8 mouse cellular contexts compared by ENCODE assay signal in genomic region chr2:144010282-144011044, GRCm38 (mm10). TPM values are rescaled to one million over a fixed set of nuclear protein-coding genes. Genes with fewer than 3 reads are reported as not detected.
DNase-seq lines count a peak whose midpoint lies in the region; ATAC-seq and TF ChIP-seq lines count a peak whose summit lies in the region.

No protein-coding gene starts in this region.

- H3K36me3 ChIP-seq in ES-E14 (ENCODE audit: control insufficient read depth, insufficient read depth, low read length, poor library complexity, severe bottlenecking) = no peaks in the 10 kb centered on the region
- H3K36me3 ChIP-seq in forebrain, embryonic 15.5 days = no peaks in the 10 kb centered on the region
- no peaks in the 10 kb centered on the region for H3K36me3 ChIP-seq in neural tube, embryonic 15.5 days

- peaks cover 0 to 7% of the 10 kb centered on the region in 2 experiments; a peak in 1 of 4 replicates for H3K4me1 ChIP-seq in ES-E14 (ENCODE audit: control insufficient read depth in 2 of 2, insufficient read depth in 2 of 2, low read length in 2 of 2, poor library complexity in 1 of 2)
- peaks cover 11% of the 10 kb centered on the region for H3K4me1 ChIP-seq in forebrain, embryonic 15.5 days
- peaks cover 27% of the 10 kb centered on the region for H3K4me1 ChIP-seq in lung, adult 2 months (ENCODE audit: control insufficient read depth, insufficient read depth, low read length)
- H3K4me1 ChIP-seq in neural tube, embryonic 15.5 days = peaks cover 30% of the 10 kb centered on the region

- H3K9me3 ChIP-seq in ES-E14 (ENCODE audit: control insufficient read depth, insufficient read depth, low read depth, low read length) = no peaks in the 10 kb centered on the region
- no peaks in the 10 kb centered on the region for H3K9me3 ChIP-seq in forebrain, embryonic 15.5 days
- no peaks in the 10 kb centered on the region for H3K9me3 ChIP-seq in neural tube, embryonic 15.5 days (replicated peaks)

- peak overlapping the region; percentile 90 to 93 for H3K4me3 ChIP-seq in ES-E14 (ENCODE audit: insufficient read depth in 1 of 2, low read depth in 1 of 2, low read length in 2 of 2, poor library complexity in 1 of 2, severe bottlenecking in 1 of 2)
- peak overlapping the region; percentile 85 for H3K4me3 ChIP-seq in forebrain, embryonic 15.5 days
- H3K4me3 ChIP-seq in lung, adult 2 months (replicated peaks; ENCODE audit: extremely low read depth, low read depth, low read length) = peak overlapping the region; percentile 89
- H3K4me3 ChIP-seq in neural tube, embryonic 15.5 days (replicated peaks) = peak overlapping the region; percentile 65

- peak; percentile 54; the same call in 1 of the 2 replicates for TF ChIP-seq CTCF in lung, adult 2 months (IDR thresholded peaks at IDR 0.05; ENCODE audit: insufficient read depth, low read length)

- H3K9ac ChIP-seq in ES-E14 (ENCODE audit: insufficient read depth, low read depth, low read length, poor library complexity, severe bottlenecking) = peak overlapping the region; percentile 87
- peak overlapping the region; percentile 68 for H3K9ac ChIP-seq in forebrain, embryonic 15.5 days (replicated peaks)
- peak overlapping the region; percentile 60 for H3K9ac ChIP-seq in neural tube, embryonic 15.5 days (replicated peaks)

- no peak for TF ChIP-seq POLR2A in lung, adult 2 months (IDR thresholded peaks at IDR 0.05; ENCODE audit: borderline replicate concordance, extremely low read depth, low read depth, low read length)

- peak; percentile 43 for DNase-seq in ES-E14 (ENCODE audit: low read depth, low spot score)
- peak; percentile 76 for DNase-seq in cerebellum, adult 11-12 months
- DNase-seq in heart, postnatal 14 days = peak; percentile 90 to 91
- peak; percentile 71 for DNase-seq in layer of hippocampus, adult 11-12 months (ENCODE audit: low spot score)
- DNase-seq in lung, adult 2 months = peak; percentile 89
- peak; percentile 80 for DNase-seq in testis, postnatal 14 days (ENCODE audit: low spot score)

- H3K4me2 ChIP-seq in forebrain, embryonic 15.5 days (replicated peaks) = peak overlapping the region; percentile 68
- peak overlapping the region; percentile 67 for H3K4me2 ChIP-seq in neural tube, embryonic 15.5 days

- intact Hi-C loops in heart, postnatal 14 days (cut with DNase I) = loop anchor here (1.0 to 10.0 kb wide), 3 partner anchors 76 to 277 kb away; no protein-coding TSS in a partner anchor

- ATAC-seq in forebrain, embryonic 15.5 days (replicated peaks) = peak; percentile 35
- ATAC-seq in neural tube, embryonic 15.5 days (ENCODE audit: low FRiP score) = peak; percentile 16

- peak overlapping the region; percentile 71 for H3K27ac ChIP-seq in ES-E14 (ENCODE audit: insufficient read depth, low read depth, low read length, poor library complexity, severe bottlenecking)
- peak overlapping the region; percentile 80 for H3K27ac ChIP-seq in forebrain, embryonic 15.5 days (replicated peaks)
- peak overlapping the region; percentile 83 for H3K27ac ChIP-seq in neural tube, embryonic 15.5 days (replicated peaks)

- in situ Hi-C loops in ES-E14 (cut with MboI; ENCODE audit: low sequenced_read_pairs in 2 of 2, unreplicated experiment in 2 of 2) = no loop called here

- WGBS in forebrain, embryonic 15.5 days = 0% methylated on average over 78 of the region's 107 CpGs
- WGBS in lung, adult 2 months = under 1% methylated on average over 104 of the region's 107 CpGs
- 1% methylated on average over 99 of the region's 107 CpGs for WGBS in neural tube, embryonic 15.5 days

- H3K27me3 ChIP-seq in forebrain, embryonic 15.5 days = no peaks in the 10 kb centered on the region
- no peaks in the 10 kb centered on the region for H3K27me3 ChIP-seq in neural tube, embryonic 15.5 days (replicated peaks)

TF ChIP-seq in ES-E14, 5 proteins besides CTCF, POLR2A, EP300 and RAD21:
- TF ChIP-seq HCFC1 (IDR thresholded peaks at IDR 0.05; ENCODE audit: borderline replicate concordance, insufficient read depth, low read length) (peak; percentile 22; the same call in 1 of the 2 replicates), ZC3H11A (IDR thresholded peaks at IDR 0.05; ENCODE audit: borderline replicate concordance, low read depth, low read length) (no peak), ZNF384 (IDR thresholded peaks at IDR 0.05; ENCODE audit: low read depth, low read length) (no peak), CHD2 (IDR thresholded peaks at IDR 0.05; ENCODE audit: low read depth, low read length) (no peak), MAFK (IDR thresholded peaks at IDR 0.05; ENCODE audit: insufficient read depth, low read depth, low read length) (no peak)

RNA-seq across cellular contexts. Expression of gene Rrbp1, which starts 0.6 kb away (rescaled TPM):
- total RNA-seq in ES-E14 (2012; rRNA removed) = 251 and 331 TPM in 2 replicates
- polyA plus RNA-seq in forebrain, embryonic 15.5 days (2015; fragmentation: Nextera tagmentation; extraction: Ambion mirVana) = 18.1 and 18.5 TPM in 2 replicates
- 100 to 1,000 TPM; 117 to 125 TPM for total RNA-seq in heart, postnatal 14 days (2021)
- 68.8 and 78.1 TPM in 2 replicates for polyA plus RNA-seq in lung, adult 2 months (2012; rRNA removed)
- 38.6 and 47.7 TPM in 2 replicates for polyA plus RNA-seq in neural tube, embryonic 15.5 days (2015; fragmentation: Nextera tagmentation; extraction: Ambion mirVana)

RNA-seq across cellular contexts. Expression of gene Banf2, which starts 22.4 kb away (rescaled TPM):
- not detected in 2 replicates for total RNA-seq in ES-E14 (2012; rRNA removed)
- not detected in 2 replicates for polyA plus RNA-seq in forebrain, embryonic 15.5 days (2015; fragmentation: Nextera tagmentation; extraction: Ambion mirVana)
- not detected for total RNA-seq in heart, postnatal 14 days (2021)
- not detected in 2 replicates for polyA plus RNA-seq in lung, adult 2 months (2012; rRNA removed)
- not detected in 2 replicates for polyA plus RNA-seq in neural tube, embryonic 15.5 days (2015; fragmentation: Nextera tagmentation; extraction: Ambion mirVana)

Comparison
In these comparisons a context has a peak if more than half of its experiments do, and no peak if none do; other contexts are left out.
1. Peak in every context shown above with its lines: DNase-seq, ATAC-seq, H3K4me3 ChIP-seq and H3K27ac ChIP-seq.